Mouse (Mus musculus) testis, adult 2 months (tissue): Measurements from ENCODE around the gene Ces1c. TPM values are rescaled to one million over a fixed set of nuclear protein-coding genes. Genes with fewer than 3 reads are reported as not detected.

ENCODE experiments used
- H3K27ac ChIP-seq: fragments of 200-500 bp; 2 replicates; pipeline ENCODE4 v1.5.1; 2012; ENCODE audit warnings: low read depth, low read length; ENCODE audit not compliant: control insufficient read depth, insufficient read depth
- H3K27me3 ChIP-seq: fragments of 200-500 bp; 2 replicates; pipeline ENCODE4 v1.6.1; 2012; ENCODE audit warnings: mild to moderate bottlenecking, low read length, moderate library complexity; ENCODE audit not compliant: control insufficient read depth, insufficient read depth
- H3K36me3 ChIP-seq: fragments of 200-500 bp; 2 replicates; pipeline ENCODE4 v1.6.1; 2012; ENCODE audit warnings: mild to moderate bottlenecking, low read length; ENCODE audit not compliant: control insufficient read depth, insufficient read depth
- H3K4me1 ChIP-seq: fragments of 200-500 bp; 2 replicates; pipeline ENCODE4 v1.6.1; 2012; ENCODE audit warnings: low read length; ENCODE audit not compliant: control insufficient read depth, insufficient read depth
- H3K4me3 ChIP-seq: fragments of 200-500 bp; 2 replicates; pipeline ENCODE4 v1.5.1; 2012; ENCODE audit warnings: low read depth, mild to moderate bottlenecking, low read length, moderate library complexity, mixed read lengths; ENCODE audit not compliant: control insufficient read depth
- CTCF ChIP-seq: fragments of 200-500 bp; IDR thresholded peaks from 2 replicates; pipeline ENCODE4 v1.5.1; 2012; ENCODE audit warnings: low read depth, mild to moderate bottlenecking, inconsistent platforms, low read length, moderate library complexity; ENCODE audit not compliant: control insufficient read depth, insufficient read depth, insufficient replicate concordance
- POLR2A ChIP-seq: fragments of 200-500 bp; IDR thresholded peaks from 2 replicates; pipeline ENCODE4 v1.6.1; 2012; ENCODE audit warnings: low read depth, mild to moderate bottlenecking, inconsistent platforms, low read length, moderate library complexity; ENCODE audit not compliant: control insufficient read depth
- polyA plus RNA-seq: library from polyadenylated mRNA; depleted of rRNA; stranded (reverse); fragments of >200 nt; gene quantifications from 2 replicates; pipeline ENCODE4 v1.2.3, GENCODE M21; 2012; rRNA removed

The Ces1c gene
- polyA plus RNA-seq, 1 experiment, result not detected

- H3K27ac ChIP-seq, result no peak overlapping the region
- H3K4me3 ChIP-seq, result no peak overlapping the region
- no peaks in the 10 kb centered on the region for H3K27me3 ChIP-seq
- no peaks in the 10 kb centered on the region for H3K4me1 ChIP-seq
- TF ChIP-seq CTCF, result no peak
- TF ChIP-seq POLR2A, result no peak
- H3K36me3 ChIP-seq, result no peaks in the 10 kb centered on the region
These were observed 42.9 kb downstream of the Ces1c start for GRCm38 (mm10) chr8:93088193-93088592.

GRCm38 (mm10) chr8:93079887-93080286 lies 51.2 kb downstream of the Ces1c start, which contains the start of gene Ces1b:
Gene Ces1b (minus strand): TSS chr8:93080017.
- no peak within 1 kb of the TSS for H3K4me3 ChIP-seq
- H3K27ac ChIP-seq, result no peak within 1 kb of the TSS
- H3K4me1 ChIP-seq, result no peaks in the 10 kb centered on the region
- H3K36me3 ChIP-seq, result no peaks in the 10 kb centered on the region
- no peaks in the 10 kb centered on the region for H3K27me3 ChIP-seq
- TF ChIP-seq CTCF (no peak), POLR2A (no peak)

GRCm38 (mm10) chr8:93075251-93075650 lies 55.8 kb downstream of the Ces1c start:
- TF ChIP-seq CTCF (no peak), POLR2A (no peak)
- Histone ChIP-seq H3K4me3 (no peak overlapping the region), H3K27ac (no peak overlapping the region), H3K36me3 (no peaks in the 10 kb centered on the region), H3K27me3 (no peaks in the 10 kb centered on the region), H3K4me1 (no peaks in the 10 kb centered on the region)

GRCm38 (mm10) chr8:93063416-93064117 lies 67.5 kb downstream of the Ces1c start:
- Histone ChIP-seq H3K27ac (no peak overlapping the region), H3K36me3 (no peaks in the 10 kb centered on the region), H3K4me3 (no peak overlapping the region), H3K4me1 (no peaks in the 10 kb centered on the region), H3K27me3 (no peaks in the 10 kb centered on the region)
- no peak for TF ChIP-seq CTCF
- TF ChIP-seq POLR2A, result no peak

GRCm38 (mm10) chr8:93059185-93059584 lies 71.9 kb downstream of the Ces1c start:
- Histone ChIP-seq H3K4me1 (no peaks in the 10 kb centered on the region), H3K36me3 (no peaks in the 10 kb centered on the region), H3K27me3 (no peaks in the 10 kb centered on the region), H3K4me3 (no peak overlapping the region), H3K27ac (no peak overlapping the region)
- TF ChIP-seq POLR2A (no peak), CTCF (no peak; the same call in 1 of the 2 replicates)

GRCm38 (mm10) chr8:93055238-93055637 lies 75.8 kb downstream of the Ces1c start:
- H3K27ac ChIP-seq, result no peak overlapping the region
- H3K4me1 ChIP-seq, result no peaks in the 10 kb centered on the region
- no peaks in the 10 kb centered on the region for H3K27me3 ChIP-seq
- H3K4me3 ChIP-seq, result no peak overlapping the region
- TF ChIP-seq POLR2A (no peak), CTCF (no peak)
- no peaks in the 10 kb centered on the region for H3K36me3 ChIP-seq

Other genes with a start within 250 kb of the Ces1c start
- gene Capns2, start 229.9 kb downstream of the Ces1c start, polyA plus RNA-seq, result 1.7 TPM in 2 replicates
- gene Slc6a2, start 171.2 kb downstream of the Ces1c start, polyA plus RNA-seq, result 0.02 and 0.05 TPM in 2 replicates
- gene Ces1a, start 83.1 kb downstream of the Ces1c start, polyA plus RNA-seq, result 1.5 TPM in 2 replicates
- not detected in 2 replicates for gene Ces1b, start 51.3 kb downstream of the Ces1c start, polyA plus RNA-seq
- gene Ces1d, start 66.6 kb upstream of the Ces1c start, polyA plus RNA-seq, result 22.7 and 28.5 TPM in 2 replicates
- gene Ces1e, start 98.3 kb upstream of the Ces1c start, polyA plus RNA-seq, result 0.51 TPM in 1 of 2 replicates, not detected in the other
- 0.05 and 0.10 TPM in 2 replicates for gene Ces1f, start 148.5 kb upstream of the Ces1c start, polyA plus RNA-seq
- 0.19 and 0.20 TPM in 2 replicates for gene Ces1g, start 206.0 kb upstream of the Ces1c start, polyA plus RNA-seq
- 0.94 and 1.0 TPM in 2 replicates for gene Ces1h, start 248.4 kb upstream of the Ces1c start, polyA plus RNA-seq